Mouse (Mus musculus) hindbrain, embryonic 10.5 days (tissue): ENCODE data around the gene Ccdc15. TPM values are rescaled to one million over a fixed set of nuclear protein-coding genes. Genes with fewer than 3 reads are reported as not detected.
"Not testable (repeated sequence)": the region's sequence is repeated elsewhere in the genome, so short reads cannot be mapped to it uniquely, and the experiment has no call there.

ENCODE experiments used
- DNase-seq: peaks from one replicate; pipeline ENCODE4 v3.0.0-alpha.2; 2017; ENCODE audit warnings: low spot score
- H3K27ac ChIP-seq: fragments of 300-500 bp; sonication (generic); 2 replicates; pipeline ENCODE4 v1.5.1; 2016; ENCODE audit warnings: mild to moderate bottlenecking, moderate library complexity
- H3K27me3 ChIP-seq: fragments of 300-500 bp; sonication (generic); 2 replicates; pipeline ENCODE4 v1.6.1; 2016; ENCODE audit warnings: mild to moderate bottlenecking; ENCODE audit not compliant: poor library complexity, insufficient read depth, severe bottlenecking
- H3K36me3 ChIP-seq: fragments of 300-500 bp; sonication (generic); 2 replicates; pipeline ENCODE4 v1.6.1; 2016; ENCODE audit warnings: mild to moderate bottlenecking, moderate library complexity
- H3K4me1 ChIP-seq: fragments of 300-500 bp; sonication (generic); replicated peaks from 2 replicates; pipeline ENCODE4 v1.6.1; 2016; ENCODE audit warnings: mild to moderate bottlenecking
- H3K4me3 ChIP-seq: fragments of 300-500 bp; sonication (generic); 2 replicates; pipeline ENCODE4 v1.5.1; 2016; ENCODE audit warnings: mild to moderate bottlenecking, moderate library complexity
- H3K9me3 ChIP-seq: fragments of 300-500 bp; sonication (generic); 2 replicates; pipeline ENCODE4 v1.6.1; 2016; ENCODE audit warnings: mild to moderate bottlenecking, moderate library complexity
- WGBS: fragments of 180-500 bp; shearing (Covaris S2); methylation state at CpG from one replicate; pipeline ENCODE4 v1.1.7; 2016; 5-methylcytosine and 5-hydroxymethylcytosine counted together
- polyA plus RNA-seq: library from polyadenylated mRNA; unstranded; fragments of >200 nt; fragmentation: Nextera tagmentation; extraction: Ambion mirVana; gene quantifications from 2 replicates; pipeline ENCODE4 v1.2.1, GENCODE M21; 2016

Gene Ccdc15
- polyA plus RNA-seq, 1 experiment from 2014 or later: 7.9 TPM

DNA sequence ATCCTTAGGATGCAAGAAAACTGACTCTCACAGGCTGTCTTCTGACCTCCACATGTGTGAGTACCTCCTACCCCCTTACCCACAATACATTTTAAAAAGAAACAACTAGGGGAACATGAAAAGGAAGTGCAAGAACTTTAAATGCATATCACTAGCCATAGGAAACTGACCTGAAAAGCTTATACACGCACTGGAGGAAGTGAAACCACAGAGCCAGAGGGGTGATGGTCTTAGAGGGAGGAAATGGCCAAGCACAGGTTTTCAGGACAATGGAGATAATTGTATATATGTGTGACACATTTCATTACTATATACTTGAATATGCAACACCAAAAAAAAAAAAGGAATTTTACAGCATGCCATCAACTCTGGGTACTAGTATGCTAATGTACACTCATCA lies 46.5 kb downstream of the Ccdc15 start:
- H3K27ac ChIP-seq: no peak overlapping the region
- 92% methylated on average over 1 of the region's 1 CpGs for WGBS

DNA sequence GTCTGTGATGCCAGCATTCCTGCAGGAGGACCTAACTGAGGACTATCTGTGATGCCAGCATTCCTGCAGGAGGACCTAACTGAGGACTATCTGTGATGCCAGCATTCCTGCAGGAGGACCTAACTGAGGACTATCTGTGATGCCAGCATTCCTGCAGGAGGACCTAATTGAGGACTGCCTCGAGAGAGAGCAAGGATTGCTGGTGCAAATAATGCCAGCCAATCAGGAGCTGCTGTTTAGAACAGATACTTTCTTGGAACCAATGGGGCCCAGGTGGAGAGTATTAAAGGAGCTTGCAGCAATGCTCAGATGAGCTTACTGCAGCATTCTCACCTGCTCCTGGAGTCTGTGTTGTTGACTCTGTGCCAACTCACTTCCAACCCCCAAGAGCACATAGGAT lies 47.7 kb downstream of the Ccdc15 start:
- not testable (repeated sequence) for H3K9me3 ChIP-seq, H3K4me1 ChIP-seq, DNase-seq, H3K36me3 ChIP-seq, H3K27ac ChIP-seq, H3K4me3 ChIP-seq, H3K27me3 ChIP-seq
- 76% methylated on average over 1 of the region's 1 CpGs for WGBS

More for the DNA sequence above, 46.5 kb downstream of the Ccdc15 start:
- no peak for DNase-seq
- no peaks in the 10 kb centered on the region for H3K36me3 ChIP-seq
- H3K9me3 ChIP-seq: no peaks in the 10 kb centered on the region
- H3K4me1 ChIP-seq: no peaks in the 10 kb centered on the region
- H3K27me3 ChIP-seq: no peaks in the 10 kb centered on the region
- no peak overlapping the region for H3K4me3 ChIP-seq

DNA sequence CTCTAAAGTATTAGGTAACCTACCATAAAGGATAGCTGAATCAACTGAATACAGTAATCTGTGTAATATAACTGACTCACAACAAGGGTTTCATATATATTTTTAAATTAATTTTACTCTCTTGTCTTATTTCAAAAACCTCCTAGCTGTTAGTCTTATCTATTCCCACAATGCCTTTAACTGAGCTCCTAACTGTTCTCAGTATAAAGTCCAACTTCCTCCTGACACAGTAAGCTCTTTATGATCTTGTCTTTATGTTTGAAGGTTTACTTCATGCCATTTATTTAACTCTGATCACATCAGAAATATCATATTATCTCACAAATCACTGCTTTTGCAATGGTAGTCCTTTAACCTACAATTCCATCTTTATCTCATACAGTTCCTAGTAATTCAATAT lies 52.6 kb downstream of the Ccdc15 start:
- no peak for DNase-seq
- Histone ChIP-seq H3K36me3 (no peaks in the 10 kb centered on the region), H3K27me3 (no peaks in the 10 kb centered on the region), H3K4me1 (no peaks in the 10 kb centered on the region), H3K9me3 (no peaks in the 10 kb centered on the region), H3K4me3 (no peak overlapping the region), H3K27ac (no peak overlapping the region)

DNA sequence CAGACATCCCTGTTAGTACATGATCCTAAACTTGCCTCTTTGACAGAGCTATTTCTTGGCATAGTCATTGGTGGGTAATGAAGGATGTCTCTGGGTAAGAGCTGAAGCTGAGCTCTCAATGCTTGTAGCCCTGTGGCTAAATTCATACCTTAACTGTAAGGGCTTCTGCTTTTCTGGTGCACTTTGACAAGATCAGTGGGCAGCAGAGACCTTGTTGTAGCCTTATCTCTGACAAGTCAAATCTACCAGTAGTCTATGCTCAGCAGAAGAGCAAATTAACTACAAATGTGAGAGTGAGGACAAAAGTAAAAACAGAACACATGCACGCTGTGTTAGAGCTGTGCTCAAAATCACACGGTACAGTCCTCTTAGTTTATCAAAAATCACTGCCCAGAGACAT lies 81.6 kb downstream of the Ccdc15 start:
- no peaks in the 10 kb centered on the region for H3K9me3 ChIP-seq
- no peak overlapping the region for H3K4me3 ChIP-seq
- no peak for DNase-seq

DNA sequence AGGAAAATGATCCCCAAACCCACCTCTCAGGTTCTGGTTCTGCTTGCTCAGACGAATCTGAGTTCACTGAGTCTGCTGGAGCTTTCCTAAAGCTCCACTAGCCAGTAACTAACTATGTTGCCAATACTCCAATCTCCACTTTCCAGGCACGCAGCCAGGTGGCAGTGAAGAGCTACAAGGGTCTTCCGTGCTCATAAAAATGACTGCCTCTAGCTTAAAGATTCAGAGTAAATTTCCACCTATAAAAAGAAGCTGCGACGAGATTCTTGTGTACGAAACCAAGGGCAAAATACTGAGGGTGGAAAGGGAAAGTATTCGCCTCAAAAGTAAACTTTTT lies 92.4 kb downstream of the Ccdc15 start:
- Histone ChIP-seq H3K9me3 (no peaks in the 10 kb centered on the region), H3K27ac (peak overlapping the region; percentile 75), H3K4me3 (peak overlapping the region; percentile 56), H3K36me3 (no peaks in the 10 kb centered on the region), H3K4me1 (peaks cover 14% of the 10 kb centered on the region), H3K27me3 (peaks cover 36% of the 10 kb centered on the region)
- DNase-seq: peak; percentile 56
- WGBS: 47% methylated on average over 7 of the region's 7 CpGs

More for the DNA sequence above, 81.6 kb downstream of the Ccdc15 start:
- no peaks in the 10 kb centered on the region for H3K27me3 ChIP-seq
- H3K27ac ChIP-seq: no peak overlapping the region
- WGBS: 95% methylated on average over 2 of the region's 2 CpGs
- H3K4me1 ChIP-seq: no peaks in the 10 kb centered on the region
- no peaks in the 10 kb centered on the region for H3K36me3 ChIP-seq

- peaks cover 36% of the 10 kb centered on the region for H3K27me3 ChIP-seq
- 3% methylated on average over 38 of the region's 38 CpGs for WGBS
- H3K9me3 ChIP-seq: no peaks in the 10 kb centered on the region
- no peaks in the 10 kb centered on the region for H3K36me3 ChIP-seq
- peaks cover 14% of the 10 kb centered on the region for H3K4me1 ChIP-seq
- DNase-seq: peak; percentile 72
- peak within 1 kb of the TSS; percentile 56 for H3K4me3 ChIP-seq
- peak within 1 kb of the TSS; percentile 75 for H3K27ac ChIP-seq
Observed at GRCm38 (mm10) chr9:37255149-37255888, 92.9 kb downstream of the Ccdc15 start, which contains the start of gene Slc37a2. Gene Slc37a2, minus strand, starts transcription at chr9:37255738.

DNA sequence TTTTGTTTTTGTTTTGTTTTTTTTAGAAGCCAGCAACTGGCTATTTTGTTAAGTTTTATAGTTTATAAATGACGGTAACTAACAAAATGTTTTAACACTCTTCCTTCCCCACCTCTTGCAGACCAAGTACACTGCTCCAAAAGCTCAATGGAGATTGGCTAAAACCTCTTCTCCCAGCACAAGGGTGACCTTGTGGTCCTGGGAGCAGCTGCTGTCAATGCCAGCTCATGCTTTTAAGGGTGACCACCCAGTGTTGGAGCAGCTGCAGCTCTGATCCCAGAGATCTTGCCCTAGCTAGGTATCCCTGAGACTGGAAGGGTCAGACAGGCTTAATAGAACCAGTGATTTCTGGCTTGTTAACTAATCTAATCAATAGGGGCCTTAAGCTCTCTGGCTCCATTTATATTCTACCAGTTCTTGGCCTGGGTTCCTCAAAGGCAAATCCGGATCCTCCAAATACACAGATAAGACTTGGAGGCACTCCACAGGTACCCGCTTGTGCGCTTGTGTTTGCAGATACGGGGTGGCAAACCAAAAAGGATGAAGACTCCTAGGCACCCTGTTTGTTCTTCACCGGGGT lies 93.6 kb downstream of the Ccdc15 start:
- H3K27ac ChIP-seq: peak overlapping the region; percentile 75; the same call in 1 of the 2 replicates
- WGBS: 22% methylated on average over 6 of the region's 6 CpGs
- DNase-seq: peak; percentile 32
- H3K9me3 ChIP-seq: no peaks in the 10 kb centered on the region
- H3K36me3 ChIP-seq: no peaks in the 10 kb centered on the region
- H3K4me1 ChIP-seq: peaks cover 14% of the 10 kb centered on the region
- H3K27me3 ChIP-seq: peaks cover 36% of the 10 kb centered on the region
- H3K4me3 ChIP-seq: peak overlapping the region; percentile 56

DNA sequence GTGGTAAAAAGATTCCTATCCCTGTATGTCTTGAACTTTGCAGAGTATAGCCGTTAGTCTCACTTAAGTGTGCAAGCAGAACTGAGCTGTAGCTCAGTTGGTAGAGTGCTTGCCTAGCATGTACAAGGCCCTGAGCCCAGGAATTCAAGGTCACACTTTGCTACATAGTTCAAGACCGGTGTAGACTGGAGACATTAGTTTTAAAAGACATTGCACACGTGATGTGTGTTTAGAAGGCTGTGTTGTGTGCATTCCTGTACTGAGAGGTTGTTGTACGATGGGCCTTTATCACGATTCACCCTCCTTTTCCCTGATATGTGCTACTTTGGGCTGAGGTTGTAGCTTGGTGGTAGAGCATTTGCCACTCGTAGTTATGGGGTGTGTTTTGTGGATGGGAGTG lies 97.6 kb downstream of the Ccdc15 start:
- Histone ChIP-seq H3K27me3 (peaks cover 20% of the 10 kb centered on the region), H3K4me3 (no peak overlapping the region), H3K9me3 (no peaks in the 10 kb centered on the region), H3K4me1 (peaks cover 23% of the 10 kb centered on the region), H3K27ac (no peak overlapping the region), H3K36me3 (no peaks in the 10 kb centered on the region)
- DNase-seq: no peak
- WGBS: 87% methylated on average over 6 of the region's 6 CpGs

- Histone ChIP-seq H3K4me1 (peaks cover 17% of the 10 kb centered on the region), H3K36me3 (no peaks in the 10 kb centered on the region), H3K27me3 (peaks cover 13% of the 10 kb centered on the region), H3K27ac (no peak overlapping the region), H3K9me3 (no peaks in the 10 kb centered on the region), H3K4me3 (no peak overlapping the region)
- WGBS: 94% methylated on average over 3 of the region's 3 CpGs
- DNase-seq: no peak
Observed at GRCm38 (mm10) chr9:37249976-37250375, 98.3 kb downstream of the Ccdc15 start.

GRCm38 (mm10) chr9:37248381-37248906 lies 99.8 kb downstream of the Ccdc15 start:
- Histone ChIP-seq H3K36me3 (no peaks in the 10 kb centered on the region), H3K9me3 (no peaks in the 10 kb centered on the region), H3K27me3 (no peaks in the 10 kb centered on the region; the same call in 1 of the 2 replicates), H3K4me3 (no peak overlapping the region), H3K4me1 (peaks cover 11% of the 10 kb centered on the region; the same call in 1 of the 2 replicates), H3K27ac (no peak overlapping the region)
- WGBS: 54% methylated on average over 3 of the region's 3 CpGs
- no peak for DNase-seq

DNA sequence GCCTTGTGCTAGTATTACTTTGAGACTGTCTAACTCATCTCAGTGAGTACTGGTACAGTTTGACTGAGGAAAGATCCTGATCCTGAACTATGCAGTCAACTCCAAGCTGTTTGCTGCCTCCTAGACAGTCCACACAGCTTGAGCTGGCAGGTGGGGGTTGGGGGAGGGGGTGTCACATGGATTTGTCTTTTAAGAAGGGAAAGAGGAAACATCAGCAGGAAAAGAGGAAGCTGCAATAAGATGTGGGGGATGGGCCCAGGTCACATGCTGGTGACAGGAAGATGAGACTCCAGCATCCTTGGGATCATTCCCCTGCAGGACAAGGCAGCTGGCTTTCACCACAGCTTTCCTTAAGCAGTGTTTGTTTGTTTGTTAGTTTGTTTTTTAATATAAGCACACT lies 100.8 kb downstream of the Ccdc15 start:
- Histone ChIP-seq H3K4me1 (peaks cover 11% of the 10 kb centered on the region; the same call in 1 of the 2 replicates), H3K4me3 (no peak overlapping the region), H3K9me3 (no peaks in the 10 kb centered on the region), H3K27me3 (no peaks in the 10 kb centered on the region; the same call in 1 of the 2 replicates), H3K27ac (no peak overlapping the region; the same call in 1 of the 2 replicates), H3K36me3 (no peaks in the 10 kb centered on the region)
- DNase-seq: no peak

DNA sequence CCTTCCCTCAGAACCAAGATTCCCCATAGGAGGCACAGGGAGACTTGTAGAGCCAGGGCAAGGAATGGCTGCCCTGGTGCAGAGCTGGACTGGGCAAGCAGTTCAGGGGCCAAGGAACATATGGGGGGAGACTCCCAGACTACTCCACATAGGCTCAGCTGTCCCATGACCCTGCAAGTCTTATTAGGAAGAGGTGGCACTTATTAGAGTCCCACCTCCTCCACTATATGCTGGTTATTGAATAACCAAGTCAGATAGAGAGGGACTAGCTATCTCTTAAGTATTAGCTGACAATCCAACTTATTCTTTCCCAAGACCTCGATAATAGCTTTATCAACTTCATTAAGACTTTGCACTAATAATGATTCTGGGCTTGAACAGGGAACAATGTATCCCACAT lies 102.4 kb downstream of the Ccdc15 start:
- Histone ChIP-seq H3K36me3 (no peaks in the 10 kb centered on the region), H3K27ac (no peak overlapping the region), H3K4me1 (peaks cover 11% of the 10 kb centered on the region; the same call in 1 of the 2 replicates), H3K9me3 (no peaks in the 10 kb centered on the region), H3K27me3 (no peaks in the 10 kb centered on the region; the same call in 1 of the 2 replicates), H3K4me3 (no peak overlapping the region)
- 94% methylated on average over 1 of the region's 1 CpGs for WGBS
- no peak for DNase-seq

DNA sequence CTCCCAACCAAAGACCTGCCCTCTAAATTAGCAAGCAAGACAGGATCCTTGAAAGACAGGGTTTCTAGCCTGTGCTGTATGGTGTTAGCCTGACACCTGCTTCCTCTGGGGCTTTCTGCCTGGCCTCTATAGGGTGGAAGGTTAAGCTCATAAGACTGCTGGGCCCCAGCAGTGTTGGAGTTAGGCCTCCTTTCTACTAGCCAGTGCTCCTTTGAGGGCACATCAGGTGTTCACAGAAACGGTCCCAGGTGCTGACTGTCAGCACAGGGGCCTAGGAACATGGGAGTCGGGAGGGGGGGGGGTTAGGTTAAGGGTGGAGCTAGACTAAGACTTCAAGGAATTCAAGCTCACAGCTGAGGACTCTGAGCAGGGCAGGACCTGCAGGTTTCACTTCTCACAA lies 102.8 kb downstream of the Ccdc15 start:
- no peak for DNase-seq
- 60% methylated on average over 2 of the region's 2 CpGs for WGBS
- H3K27me3 ChIP-seq: no peaks in the 10 kb centered on the region; the same call in 1 of the 2 replicates
- H3K36me3 ChIP-seq: no peaks in the 10 kb centered on the region
- H3K9me3 ChIP-seq: no peaks in the 10 kb centered on the region
- peaks cover 11% of the 10 kb centered on the region; the same call in 1 of the 2 replicates for H3K4me1 ChIP-seq
- H3K27ac ChIP-seq: no peak overlapping the region
- H3K4me3 ChIP-seq: no peak overlapping the region
